Mouse (Mus musculus): ENCODE results near the gene Arhgap27. TPM values are rescaled to one million over a fixed set of nuclear protein-coding genes. Genes with fewer than 3 reads are reported as not detected.

Arhgap27 gene
- polyA plus RNA-seq, 1 experiment from 2014 or later = 1.5 TPM

DNA sequence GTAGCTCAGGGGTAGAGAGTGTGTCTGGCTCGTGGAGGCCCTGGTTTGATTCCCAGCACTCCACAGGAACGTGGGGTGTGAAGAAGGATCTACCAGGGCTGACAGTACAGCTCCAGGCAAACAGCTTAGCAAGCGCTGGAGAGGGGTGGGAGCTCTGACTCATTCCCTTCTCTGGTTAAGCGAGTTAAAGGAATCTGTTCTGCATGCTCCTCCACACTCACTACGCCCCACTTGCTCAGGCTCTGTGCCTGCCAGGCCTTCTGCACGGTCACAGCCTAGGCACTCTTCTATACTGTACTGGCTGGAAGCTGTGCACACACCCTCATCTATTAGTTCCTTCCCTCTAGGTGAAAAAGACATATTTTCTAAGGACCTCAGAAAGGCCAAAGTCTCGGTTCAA is 30.5 kb upstream of the Arhgap27 start:
- Histone ChIP-seq H3K4me1 (ENCODE audit: control insufficient read depth, insufficient read depth, low read length) (no peaks in the 10 kb centered on the region), H3K36me3 (ENCODE audit: control insufficient read depth, insufficient read depth, low read length) (peaks cover 50% of the 10 kb centered on the region), H3K9ac (ENCODE audit: low read length) (no peak overlapping the region), H3K27ac (ENCODE audit: low read depth, low read length) (no peak overlapping the region), H3K27me3 (replicated peaks; ENCODE audit: control insufficient read depth, insufficient read depth, low read length) (no peaks in the 10 kb centered on the region), H3K9me3 (replicated peaks; ENCODE audit: control insufficient read depth, low read length) (no peaks in the 10 kb centered on the region), H3K4me2 (ENCODE audit: low read length) (no peak overlapping the region), H3K4me3 (ENCODE audit: low read depth, low read length) (no peak overlapping the region)
- WGBS = 92% methylated on average over 7 of the region's 7 CpGs
- ATAC-seq (no peak), DNase-seq (ENCODE audit: low spot score) (no peak)

GRCm38 (mm10) chr11:103387870-103388526 is 24.5 kb upstream of the Arhgap27 start:
- no peak overlapping the region for H3K4me3 ChIP-seq (ENCODE audit: low read depth, low read length)
- ATAC-seq (no peak), DNase-seq (ENCODE audit: low spot score) (no peak)
- no peaks in the 10 kb centered on the region for H3K9me3 ChIP-seq (replicated peaks; ENCODE audit: control insufficient read depth, low read length)
- H3K4me2 ChIP-seq (ENCODE audit: low read length) = no peak overlapping the region
- H3K36me3 ChIP-seq (ENCODE audit: control insufficient read depth, insufficient read depth, low read length) = peaks cover 27% of the 10 kb centered on the region
- WGBS = 89% methylated on average over 7 of the region's 7 CpGs
- H3K27ac ChIP-seq (ENCODE audit: low read depth, low read length) = no peak overlapping the region
- H3K9ac ChIP-seq (ENCODE audit: low read length) = no peak overlapping the region
- no peaks in the 10 kb centered on the region for H3K4me1 ChIP-seq (ENCODE audit: control insufficient read depth, insufficient read depth, low read length)
- H3K27me3 ChIP-seq (replicated peaks; ENCODE audit: control insufficient read depth, insufficient read depth, low read length) = no peaks in the 10 kb centered on the region

DNA sequence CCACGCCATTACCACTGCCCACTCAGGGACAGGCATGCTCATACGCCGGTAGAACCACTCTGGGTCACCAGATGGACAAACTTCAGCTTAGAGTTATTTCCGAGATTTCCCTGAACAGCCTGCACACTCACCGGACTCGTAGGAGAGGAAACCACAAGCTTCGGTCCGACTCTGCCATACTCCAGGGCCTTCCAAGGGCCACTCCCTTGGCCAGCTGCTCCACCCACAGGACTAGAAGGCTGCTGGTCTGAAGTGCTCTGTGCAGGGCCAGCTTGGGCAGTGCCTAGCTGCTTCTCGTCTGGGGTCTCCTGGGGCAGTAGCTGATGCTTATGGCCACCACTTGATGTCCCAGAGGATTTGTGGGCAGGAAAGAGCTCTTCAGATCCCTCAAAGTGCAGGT is 23.3 kb upstream of the Arhgap27 start:
- H3K4me1 ChIP-seq (ENCODE audit: control insufficient read depth, insufficient read depth, low read length) = no peaks in the 10 kb centered on the region
- no peak for ATAC-seq
- H3K36me3 ChIP-seq (ENCODE audit: control insufficient read depth, insufficient read depth, low read length) = peaks cover 19% of the 10 kb centered on the region
- H3K9me3 ChIP-seq (replicated peaks; ENCODE audit: control insufficient read depth, low read length) = no peaks in the 10 kb centered on the region
- H3K4me3 ChIP-seq (ENCODE audit: low read depth, low read length) = no peak overlapping the region
- no peak overlapping the region for H3K27ac ChIP-seq (ENCODE audit: low read depth, low read length)
- no peak overlapping the region for H3K4me2 ChIP-seq (ENCODE audit: low read length)
- DNase-seq (ENCODE audit: low spot score) = no peak
- no peaks in the 10 kb centered on the region for H3K27me3 ChIP-seq (replicated peaks; ENCODE audit: control insufficient read depth, insufficient read depth, low read length)
- 93% methylated on average over 9 of the region's 9 CpGs for WGBS
- H3K9ac ChIP-seq (ENCODE audit: low read length) = no peak overlapping the region

DNA sequence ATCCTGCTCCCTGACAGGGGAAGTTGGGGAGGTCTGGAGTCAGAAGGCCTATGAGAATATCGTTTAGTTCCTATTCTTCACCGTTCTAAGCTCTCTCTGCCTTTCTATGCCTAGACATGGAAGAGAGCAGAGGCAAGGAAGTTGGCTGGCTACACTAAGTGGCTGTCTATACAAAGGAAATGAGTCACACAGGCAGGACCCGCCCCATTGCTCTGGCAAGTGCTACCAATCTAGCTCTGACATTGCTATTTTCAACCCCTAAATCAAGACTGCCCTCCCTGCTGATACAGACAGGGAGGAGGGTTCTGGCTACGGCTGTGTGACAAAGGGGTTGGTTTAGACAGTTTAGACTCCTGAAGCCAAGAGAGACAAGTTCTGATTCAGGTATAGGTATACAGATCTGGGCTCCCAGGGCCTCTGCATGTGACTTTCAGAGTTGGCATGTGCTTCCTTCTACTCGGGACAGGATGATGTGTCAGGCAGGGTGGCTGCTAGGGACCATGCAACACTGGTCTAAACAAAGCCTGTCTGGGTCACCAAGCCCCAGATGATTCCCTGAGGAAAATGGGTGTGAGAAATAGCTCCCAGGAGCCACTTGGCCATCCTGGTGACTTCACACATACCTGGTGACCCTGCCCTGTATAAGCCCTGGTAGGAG is 18.6 kb upstream of the Arhgap27 start:
- 79% methylated on average over 5 of the region's 5 CpGs for WGBS
- H3K27me3 ChIP-seq (replicated peaks; ENCODE audit: control insufficient read depth, insufficient read depth, low read length) = no peaks in the 10 kb centered on the region
- H3K9ac ChIP-seq (ENCODE audit: low read length) = no peak overlapping the region
- H3K4me1 ChIP-seq (ENCODE audit: control insufficient read depth, insufficient read depth, low read length) = no peaks in the 10 kb centered on the region
- ATAC-seq (no peak), DNase-seq (ENCODE audit: low spot score) (no peak)
- peaks cover 42% of the 10 kb centered on the region for H3K36me3 ChIP-seq (ENCODE audit: control insufficient read depth, insufficient read depth, low read length)
- H3K27ac ChIP-seq (ENCODE audit: low read depth, low read length) = no peak overlapping the region
- no peak overlapping the region for H3K4me2 ChIP-seq (ENCODE audit: low read length)
- H3K9me3 ChIP-seq (replicated peaks; ENCODE audit: control insufficient read depth, low read length) = no peaks in the 10 kb centered on the region
- no peak overlapping the region for H3K4me3 ChIP-seq (ENCODE audit: low read depth, low read length)

DNA sequence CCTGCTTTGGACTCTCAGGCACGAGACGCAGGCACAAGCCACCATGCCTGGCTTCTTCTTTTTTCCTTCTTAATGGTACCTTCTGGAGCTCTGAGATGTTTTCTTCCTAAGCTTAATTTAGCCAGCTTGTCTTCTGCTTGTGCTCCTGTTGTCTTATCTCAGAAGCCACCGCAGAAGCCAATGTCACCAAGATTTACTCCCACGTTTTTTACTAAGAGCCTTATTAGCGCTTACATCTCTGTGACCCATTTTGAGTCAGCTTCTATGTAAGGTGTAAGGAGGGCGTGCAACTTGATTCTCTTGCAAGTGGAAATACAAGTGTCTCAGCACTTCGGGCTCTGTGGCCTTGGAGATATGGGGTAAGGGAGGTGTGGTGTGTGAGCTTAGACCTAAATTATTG is 18.0 kb upstream of the Arhgap27 start:
- H3K27ac ChIP-seq (ENCODE audit: low read depth, low read length) = no peak overlapping the region
- WGBS = 93% methylated on average over 7 of the region's 7 CpGs
- H3K9me3 ChIP-seq (replicated peaks; ENCODE audit: control insufficient read depth, low read length) = no peaks in the 10 kb centered on the region
- no peak overlapping the region for H3K4me3 ChIP-seq (ENCODE audit: low read depth, low read length)
- no peak for DNase-seq (ENCODE audit: low spot score)
- H3K4me2 ChIP-seq (ENCODE audit: low read length) = no peak overlapping the region
- peaks cover 42% of the 10 kb centered on the region for H3K36me3 ChIP-seq (ENCODE audit: control insufficient read depth, insufficient read depth, low read length)
- no peak overlapping the region for H3K9ac ChIP-seq (ENCODE audit: low read length)
- no peaks in the 10 kb centered on the region for H3K27me3 ChIP-seq (replicated peaks; ENCODE audit: control insufficient read depth, insufficient read depth, low read length)
- ATAC-seq = no peak
- no peaks in the 10 kb centered on the region for H3K4me1 ChIP-seq (ENCODE audit: control insufficient read depth, insufficient read depth, low read length)

GRCm38 (mm10) chr11:103380460-103380859 is 17.0 kb upstream of the Arhgap27 start:
- no peaks in the 10 kb centered on the region for H3K27me3 ChIP-seq (replicated peaks; ENCODE audit: control insufficient read depth, insufficient read depth, low read length)
- no peaks in the 10 kb centered on the region for H3K4me1 ChIP-seq (ENCODE audit: control insufficient read depth, insufficient read depth, low read length)
- H3K27ac ChIP-seq (ENCODE audit: low read depth, low read length) = no peak overlapping the region
- no peaks in the 10 kb centered on the region for H3K9me3 ChIP-seq (replicated peaks; ENCODE audit: control insufficient read depth, low read length)
- ATAC-seq (no peak), DNase-seq (ENCODE audit: low spot score) (no peak)
- H3K9ac ChIP-seq (ENCODE audit: low read length) = no peak overlapping the region
- 92% methylated on average over 5 of the region's 5 CpGs for WGBS
- no peak overlapping the region for H3K4me3 ChIP-seq (ENCODE audit: low read depth, low read length)
- no peak overlapping the region for H3K4me2 ChIP-seq (ENCODE audit: low read length)
- peaks cover 41% of the 10 kb centered on the region for H3K36me3 ChIP-seq (ENCODE audit: control insufficient read depth, insufficient read depth, low read length)

GRCm38 (mm10) chr11:103378341-103378740 is 14.8 kb upstream of the Arhgap27 start:
- Histone ChIP-seq H3K36me3 (ENCODE audit: control insufficient read depth, insufficient read depth, low read length) (peaks cover 55% of the 10 kb centered on the region), H3K9ac (ENCODE audit: low read length) (no peak overlapping the region), H3K9me3 (replicated peaks; ENCODE audit: control insufficient read depth, low read length) (no peaks in the 10 kb centered on the region), H3K4me1 (ENCODE audit: control insufficient read depth, insufficient read depth, low read length) (no peaks in the 10 kb centered on the region), H3K27me3 (replicated peaks; ENCODE audit: control insufficient read depth, insufficient read depth, low read length) (no peaks in the 10 kb centered on the region), H3K27ac (ENCODE audit: low read depth, low read length) (no peak overlapping the region), H3K4me2 (ENCODE audit: low read length) (no peak overlapping the region), H3K4me3 (ENCODE audit: low read depth, low read length) (no peak overlapping the region)
- 88% methylated on average over 6 of the region's 6 CpGs for WGBS
- DNase-seq (ENCODE audit: low spot score) = no peak
- ATAC-seq = no peak

DNA sequence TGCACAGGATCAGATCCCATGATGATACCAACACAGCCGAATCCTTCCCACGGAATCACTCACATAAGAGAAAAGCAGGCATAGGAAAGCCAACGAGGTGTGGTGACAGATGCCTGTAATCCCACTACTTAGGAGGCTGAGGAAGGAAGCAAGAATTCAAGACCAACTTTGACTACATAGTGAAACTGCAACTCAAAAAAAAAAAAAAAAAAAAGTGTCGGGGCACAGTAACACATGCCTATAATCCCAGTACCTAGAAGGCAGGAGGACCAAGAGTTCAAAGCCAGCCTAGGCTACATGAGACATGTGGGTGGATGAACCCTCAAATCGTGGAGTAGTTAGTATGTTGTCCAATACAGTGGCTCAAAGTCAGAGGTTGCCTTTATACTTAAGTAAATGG is 12.3 kb upstream of the Arhgap27 start:
- H3K4me3 ChIP-seq (ENCODE audit: low read depth, low read length) = no peak overlapping the region
- H3K27me3 ChIP-seq (replicated peaks; ENCODE audit: control insufficient read depth, insufficient read depth, low read length) = no peaks in the 10 kb centered on the region
- ATAC-seq = no peak
- H3K4me1 ChIP-seq (ENCODE audit: control insufficient read depth, insufficient read depth, low read length) = no peaks in the 10 kb centered on the region
- no peak overlapping the region for H3K27ac ChIP-seq (ENCODE audit: low read depth, low read length)
- no peak for DNase-seq (ENCODE audit: low spot score)
- WGBS = 89% methylated on average over 5 of the region's 5 CpGs
- H3K36me3 ChIP-seq (ENCODE audit: control insufficient read depth, insufficient read depth, low read length) = peaks cover 73% of the 10 kb centered on the region
- no peak overlapping the region for H3K9ac ChIP-seq (ENCODE audit: low read length)
- H3K9me3 ChIP-seq (replicated peaks; ENCODE audit: control insufficient read depth, low read length) = no peaks in the 10 kb centered on the region
- H3K4me2 ChIP-seq (ENCODE audit: low read length) = no peak overlapping the region

GRCm38 (mm10) chr11:103375258-103375657 is 11.8 kb upstream of the Arhgap27 start:
- Histone ChIP-seq H3K27me3 (replicated peaks; ENCODE audit: control insufficient read depth, insufficient read depth, low read length) (no peaks in the 10 kb centered on the region), H3K4me1 (ENCODE audit: control insufficient read depth, insufficient read depth, low read length) (no peaks in the 10 kb centered on the region), H3K36me3 (ENCODE audit: control insufficient read depth, insufficient read depth, low read length) (peaks cover 77% of the 10 kb centered on the region), H3K9ac (ENCODE audit: low read length) (no peak overlapping the region), H3K27ac (ENCODE audit: low read depth, low read length) (no peak overlapping the region), H3K9me3 (replicated peaks; ENCODE audit: control insufficient read depth, low read length) (no peaks in the 10 kb centered on the region), H3K4me3 (ENCODE audit: low read depth, low read length) (no peak overlapping the region), H3K4me2 (ENCODE audit: low read length) (no peak overlapping the region)
- DNase-seq (ENCODE audit: low spot score) = no peak
- ATAC-seq = no peak
- WGBS = 67% methylated on average over 1 of the region's 1 CpGs
